Mouse (Mus musculus): ENCODE data around the gene Rock2. TPM values are rescaled to one million over a fixed set of nuclear protein-coding genes. Genes with fewer than 3 reads are reported as not detected.

Gene Rock2
- polyA plus RNA-seq, 1 experiment from 2014 or later = 15.7 TPM

DNA sequence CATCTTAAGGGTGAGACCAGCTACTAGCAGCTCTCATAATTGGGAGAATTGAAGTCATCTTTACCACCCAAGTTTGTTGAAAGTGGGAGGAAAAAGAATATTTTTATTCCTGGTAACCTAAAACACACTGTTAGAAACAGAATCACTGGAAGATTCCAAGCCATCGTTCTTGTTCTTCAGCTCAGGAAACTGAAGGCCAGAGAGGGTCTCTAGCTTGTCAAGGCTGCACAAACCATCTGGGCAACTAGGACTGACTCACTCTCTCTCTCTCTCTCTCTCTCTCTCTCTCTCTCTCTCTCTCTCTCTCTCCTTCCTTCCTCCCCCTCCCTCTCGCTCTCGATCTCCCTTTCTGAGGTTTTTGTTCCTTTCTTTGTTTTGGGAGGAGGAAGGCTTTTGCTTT is 33.7 kb upstream of the Rock2 start:
- Histone ChIP-seq H3K36me3 (no peaks in the 10 kb centered on the region), H3K4me2 (replicated peaks) (no peak overlapping the region), H3K27ac (no peak overlapping the region), H3K9me3 (no peaks in the 10 kb centered on the region), H3K27me3 (no peaks in the 10 kb centered on the region), H3K9ac (replicated peaks) (no peak overlapping the region), H3K4me3 (replicated peaks) (no peak overlapping the region), H3K4me1 (replicated peaks) (peaks cover 12% of the 10 kb centered on the region)
- 88% methylated on average over 3 of the region's 3 CpGs for WGBS
- ATAC-seq = no peak

GRCm38 (mm10) chr12:16864477-16864876 is 30.2 kb upstream of the Rock2 start:
- ATAC-seq = no peak
- Histone ChIP-seq H3K4me2 (replicated peaks) (no peak overlapping the region), H3K4me1 (replicated peaks) (no peaks in the 10 kb centered on the region; the same call in 1 of the 2 replicates), H3K36me3 (no peaks in the 10 kb centered on the region), H3K4me3 (replicated peaks) (no peak overlapping the region), H3K9ac (replicated peaks) (no peak overlapping the region), H3K27ac (no peak overlapping the region), H3K27me3 (no peaks in the 10 kb centered on the region), H3K9me3 (no peaks in the 10 kb centered on the region)
- whole genome bisulfite sequencing = 92% methylated on average over 4 of the region's 4 CpGs

DNA sequence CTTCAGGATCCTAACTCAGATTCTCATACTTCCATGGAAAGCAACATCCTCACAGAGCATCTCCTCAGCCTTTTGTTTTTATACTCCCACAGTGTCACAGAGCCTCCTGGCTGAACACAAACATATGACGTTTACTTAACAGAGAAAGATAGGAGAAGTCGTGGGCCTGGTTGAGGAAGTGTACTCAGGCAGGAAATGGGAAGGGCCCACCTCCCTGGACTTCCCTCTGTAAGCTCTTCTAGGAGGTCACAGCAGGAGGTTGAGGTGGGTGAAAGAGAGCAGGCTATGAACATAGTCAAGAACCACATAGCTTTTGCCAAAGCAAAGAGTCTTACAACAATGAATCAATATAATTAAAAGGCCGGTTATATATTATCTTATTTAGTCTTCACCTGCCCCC is 28.8 kb upstream of the Rock2 start:
- Histone ChIP-seq H3K27me3 (no peaks in the 10 kb centered on the region), H3K36me3 (no peaks in the 10 kb centered on the region), H3K9ac (replicated peaks) (no peak overlapping the region), H3K4me1 (replicated peaks) (peaks cover 8% of the 10 kb centered on the region), H3K9me3 (no peaks in the 10 kb centered on the region), H3K27ac (no peak overlapping the region), H3K4me2 (replicated peaks) (no peak overlapping the region), H3K4me3 (replicated peaks) (no peak overlapping the region)
- 81% methylated on average over 3 of the region's 3 CpGs for WGBS
- ATAC-seq = no peak

GRCm38 (mm10) chr12:16866460-16866859 is 28.2 kb upstream of the Rock2 start:
- Histone ChIP-seq H3K27me3 (no peaks in the 10 kb centered on the region), H3K4me3 (replicated peaks) (no peak overlapping the region), H3K4me1 (replicated peaks) (peaks cover 8% of the 10 kb centered on the region), H3K9me3 (no peaks in the 10 kb centered on the region), H3K4me2 (replicated peaks) (no peak overlapping the region), H3K36me3 (no peaks in the 10 kb centered on the region), H3K9ac (replicated peaks) (no peak overlapping the region), H3K27ac (no peak overlapping the region)
- 85% methylated on average over 3 of the region's 3 CpGs for WGBS
- ATAC-seq = no peak

- Histone ChIP-seq H3K9ac (replicated peaks) (no peak overlapping the region), H3K27me3 (no peaks in the 10 kb centered on the region), H3K27ac (no peak overlapping the region), H3K4me2 (replicated peaks) (no peak overlapping the region), H3K9me3 (no peaks in the 10 kb centered on the region), H3K4me1 (replicated peaks) (peaks cover 8% of the 10 kb centered on the region), H3K36me3 (no peaks in the 10 kb centered on the region), H3K4me3 (replicated peaks) (no peak overlapping the region)
- no peak for ATAC-seq
- 64% methylated on average over 7 of the region's 7 CpGs for WGBS
Observed at GRCm38 (mm10) chr12:16867306-16867705, 27.4 kb upstream of the Rock2 start.

- no peak for ATAC-seq
- Histone ChIP-seq H3K27me3 (no peaks in the 10 kb centered on the region), H3K4me2 (replicated peaks) (no peak overlapping the region), H3K4me3 (replicated peaks) (no peak overlapping the region), H3K36me3 (no peaks in the 10 kb centered on the region), H3K9ac (replicated peaks) (no peak overlapping the region), H3K9me3 (no peaks in the 10 kb centered on the region), H3K4me1 (replicated peaks) (peaks cover 8% of the 10 kb centered on the region), H3K27ac (no peak overlapping the region)
- 82% methylated on average over 6 of the region's 6 CpGs for WGBS
Observed at GRCm38 (mm10) chr12:16868618-16869017, 26.1 kb upstream of the Rock2 start.

DNA sequence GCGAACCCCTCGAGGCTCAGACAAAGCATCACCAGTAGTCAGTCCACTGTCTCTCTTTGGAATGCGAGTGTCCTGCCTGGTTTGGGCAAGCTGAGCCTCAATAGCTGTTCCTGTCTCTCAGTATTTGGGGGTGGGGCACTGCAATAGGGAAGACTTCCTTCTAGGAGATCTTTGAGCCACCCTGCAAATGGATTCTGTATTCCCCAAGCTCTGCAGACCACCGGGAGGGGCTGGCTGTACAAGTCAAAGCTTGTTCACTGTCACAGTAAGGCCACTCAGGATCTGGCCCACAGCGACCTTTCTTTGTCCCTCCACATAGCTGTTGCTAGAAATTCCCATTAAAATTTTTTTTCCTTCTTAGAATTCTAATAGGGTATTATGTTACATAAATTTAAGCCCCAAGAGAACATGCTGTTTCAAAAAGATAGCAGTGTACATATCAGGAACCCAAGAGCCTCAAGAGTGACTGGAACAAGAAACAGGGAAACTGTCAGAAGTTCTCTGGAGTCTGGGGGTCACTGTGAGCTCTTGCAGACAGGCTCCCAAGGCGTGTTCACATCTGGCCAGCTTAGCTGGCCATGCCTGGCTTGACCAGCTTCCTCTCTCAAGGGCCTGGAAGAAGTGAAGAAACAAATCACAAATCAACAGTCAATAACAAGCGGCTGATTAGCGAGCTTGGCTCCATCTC is 25.5 kb upstream of the Rock2 start:
- Histone ChIP-seq H3K9ac (replicated peaks) (no peak overlapping the region), H3K4me1 (replicated peaks) (peaks cover 8% of the 10 kb centered on the region), H3K27me3 (no peaks in the 10 kb centered on the region), H3K27ac (no peak overlapping the region), H3K4me2 (replicated peaks) (no peak overlapping the region), H3K9me3 (no peaks in the 10 kb centered on the region), H3K36me3 (no peaks in the 10 kb centered on the region), H3K4me3 (replicated peaks) (no peak overlapping the region)
- no peak for ATAC-seq
- WGBS = 74% methylated on average over 8 of the region's 8 CpGs

DNA sequence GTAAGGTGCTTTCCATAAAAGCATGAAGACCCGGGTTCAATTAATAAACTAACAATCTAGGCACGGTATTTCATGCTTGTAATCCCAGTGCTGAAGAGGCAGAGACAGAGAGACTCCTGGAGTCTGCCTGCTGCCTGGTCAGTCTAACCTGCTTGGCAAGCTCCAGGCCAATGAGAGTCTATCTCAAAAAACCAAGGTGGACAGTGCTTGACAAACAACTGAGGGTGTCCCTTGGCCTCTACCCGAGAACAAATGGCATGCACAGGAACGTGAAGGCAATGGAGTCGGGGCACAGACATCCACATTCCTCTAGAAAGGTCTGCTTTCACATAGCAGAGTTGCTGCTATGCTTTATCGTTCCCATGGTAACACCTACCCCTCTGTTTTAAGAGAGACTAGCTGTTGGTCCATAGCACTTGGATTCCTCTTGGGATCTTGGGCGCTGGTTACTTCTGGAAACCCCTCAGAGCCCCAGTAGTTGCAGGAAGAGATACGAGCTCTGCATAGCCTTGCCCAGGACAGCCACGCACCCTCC is 24.8 kb upstream of the Rock2 start:
- no peak for ATAC-seq

DNA sequence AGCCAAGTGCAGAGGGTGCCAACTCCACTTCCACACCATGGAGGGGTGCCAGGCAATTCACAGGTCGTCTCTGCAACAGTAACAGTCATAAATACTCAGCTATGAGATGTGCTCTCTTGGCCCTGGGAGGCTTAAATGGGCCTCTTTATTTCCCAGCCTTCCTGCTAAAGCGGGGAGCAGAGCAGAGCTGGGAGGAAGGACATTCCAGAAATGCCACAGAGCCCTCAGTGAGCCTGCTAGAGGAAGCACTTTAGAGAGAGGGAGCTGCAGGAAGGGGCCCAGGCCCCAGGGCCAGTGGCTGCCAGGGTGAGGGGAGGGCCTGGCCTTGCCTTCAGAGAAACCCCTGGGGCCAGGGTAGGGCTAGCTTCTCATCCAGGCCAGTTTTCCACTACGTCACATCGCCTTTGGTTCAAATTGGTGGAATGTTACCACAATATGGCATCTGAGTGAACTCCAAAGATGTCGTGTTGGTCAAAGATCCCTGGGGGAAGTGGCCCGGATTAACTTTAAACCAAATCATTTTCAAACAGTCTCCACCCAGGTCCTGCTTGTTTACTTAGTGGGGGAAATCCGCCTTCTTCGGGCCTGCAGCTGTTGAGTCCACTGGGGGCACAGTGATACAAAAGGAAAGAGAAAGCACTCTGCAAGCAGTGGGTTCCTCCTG is 24.2 kb upstream of the Rock2 start:
- H3K4me2 ChIP-seq (replicated peaks) = no peak overlapping the region
- H3K27ac ChIP-seq = peak overlapping the region; percentile 21; the same call in 1 of the 2 replicates
- 52% methylated on average over 8 of the region's 8 CpGs for WGBS
- H3K4me3 ChIP-seq (replicated peaks) = no peak overlapping the region
- no peaks in the 10 kb centered on the region for H3K9me3 ChIP-seq
- no peaks in the 10 kb centered on the region for H3K27me3 ChIP-seq
- H3K36me3 ChIP-seq = no peaks in the 10 kb centered on the region
- H3K4me1 ChIP-seq (replicated peaks) = peaks cover 12% of the 10 kb centered on the region
- peak; percentile 17; the same call in 1 of the 2 replicates for ATAC-seq
- no peak overlapping the region for H3K9ac ChIP-seq (replicated peaks)

More for the DNA sequence above, 24.8 kb upstream of the Rock2 start:
- Histone ChIP-seq H3K4me3 (replicated peaks) (no peak overlapping the region), H3K4me2 (replicated peaks) (no peak overlapping the region), H3K4me1 (replicated peaks) (peaks cover 9% of the 10 kb centered on the region), H3K27ac (peak overlapping the region; percentile 21; the same call in 1 of the 2 replicates), H3K9me3 (no peaks in the 10 kb centered on the region), H3K27me3 (no peaks in the 10 kb centered on the region), H3K36me3 (no peaks in the 10 kb centered on the region), H3K9ac (replicated peaks) (no peak overlapping the region)
- 61% methylated on average over 9 of the region's 9 CpGs for WGBS

DNA sequence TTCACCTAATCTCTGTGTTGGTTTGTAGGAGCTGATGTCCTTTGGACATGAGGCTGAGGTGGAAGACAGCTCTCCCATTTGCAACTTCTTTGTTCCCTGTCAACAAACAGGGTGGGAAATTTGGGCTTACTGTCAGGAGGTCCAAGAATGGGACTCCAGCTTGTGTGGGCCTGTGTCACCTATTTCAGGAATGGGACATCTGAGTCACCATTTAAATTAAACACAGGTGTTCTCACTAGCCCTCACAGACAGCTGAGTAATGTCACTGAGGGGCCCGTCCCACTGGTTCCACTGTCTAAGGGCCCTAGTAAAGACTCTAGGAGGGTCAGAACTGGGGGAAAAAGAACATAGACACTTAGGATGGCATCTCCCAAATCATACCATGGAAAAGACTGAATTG is 22.7 kb upstream of the Rock2 start:
- Histone ChIP-seq H3K9me3 (no peaks in the 10 kb centered on the region), H3K27ac (no peak overlapping the region), H3K4me1 (replicated peaks) (peaks cover 12% of the 10 kb centered on the region), H3K36me3 (no peaks in the 10 kb centered on the region), H3K9ac (replicated peaks) (no peak overlapping the region), H3K4me3 (replicated peaks) (no peak overlapping the region), H3K4me2 (replicated peaks) (no peak overlapping the region), H3K27me3 (no peaks in the 10 kb centered on the region)
- ATAC-seq = no peak
- 88% methylated on average over 1 of the region's 1 CpGs for WGBS

GRCm38 (mm10) chr12:16872926-16873464 is 21.7 kb upstream of the Rock2 start:
- no peak for ATAC-seq
- Histone ChIP-seq H3K36me3 (no peaks in the 10 kb centered on the region), H3K4me2 (replicated peaks) (no peak overlapping the region), H3K9ac (replicated peaks) (no peak overlapping the region), H3K4me3 (replicated peaks) (no peak overlapping the region), H3K9me3 (no peaks in the 10 kb centered on the region), H3K27ac (no peak overlapping the region), H3K4me1 (replicated peaks) (peaks cover 12% of the 10 kb centered on the region), H3K27me3 (no peaks in the 10 kb centered on the region)
- WGBS = 90% methylated on average over 7 of the region's 7 CpGs

DNA sequence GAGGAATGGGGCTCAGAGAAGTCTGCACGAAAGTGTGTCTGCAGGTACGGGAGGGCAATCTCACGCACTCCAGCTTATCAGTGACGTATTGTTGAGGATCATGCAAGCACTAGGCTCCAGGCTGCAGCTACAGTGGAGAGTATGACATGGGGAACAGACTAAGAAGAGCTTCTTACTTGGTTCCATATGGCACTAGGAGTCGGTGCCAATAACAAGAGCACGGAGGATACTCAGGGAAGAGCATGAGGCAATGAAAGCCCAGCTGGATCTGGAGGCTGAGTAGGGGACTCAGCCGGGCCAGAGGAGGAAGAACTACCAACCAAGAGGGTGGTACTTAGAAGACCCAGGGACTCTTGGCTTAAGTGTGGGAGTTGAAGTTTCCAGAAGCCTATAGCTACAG is 21.1 kb upstream of the Rock2 start:
- no peak for ATAC-seq
- Histone ChIP-seq H3K36me3 (no peaks in the 10 kb centered on the region), H3K4me1 (replicated peaks) (peaks cover 12% of the 10 kb centered on the region), H3K27me3 (no peaks in the 10 kb centered on the region), H3K4me3 (replicated peaks) (no peak overlapping the region), H3K9me3 (no peaks in the 10 kb centered on the region), H3K9ac (replicated peaks) (no peak overlapping the region), H3K27ac (no peak overlapping the region), H3K4me2 (replicated peaks) (no peak overlapping the region)
- WGBS = 89% methylated on average over 7 of the region's 7 CpGs

Data from midbrain, embryonic 13.5 days (tissue).